Mouse (Mus musculus) gastrocnemius, postnatal 14 days (tissue): Measurements from ENCODE around the gene Fah. TPM values are rescaled to one million over a fixed set of nuclear protein-coding genes. Genes with fewer than 3 reads are reported as not detected.

Experiments used
- total RNA-seq, 2 experiments: library from RNA; stranded (reverse); gene quantifications; 2 replicates each; pipeline ENCODE4 v1.2.3; 2021

Fah gene
- total RNA-seq, 2 experiments from 2014 or later, result 1.7 to 2.7 TPM

Other genes with a start within 250 kb of the Fah start
- gene Arnt2, start 196.5 kb downstream of the Fah start, total RNA-seq, result 1 to 10 TPM; 1.1 to 2.0 TPM
- gene Gm2115, start 77.8 kb downstream of the Fah start, total RNA-seq, result under 1 TPM; 0.31 to 0.45 TPM
- 10 to 100 TPM; 92.1 to 92.5 TPM for gene Zfand6, start 83.2 kb upstream of the Fah start, total RNA-seq
- gene Olfr291, start 246.8 kb upstream of the Fah start, total RNA-seq, result not detected